Mouse (Mus musculus) megakaryocyte, adult 5-6 weeks (primary cell): ENCODE results near the gene Ccl9. TPM values are rescaled to one million over a fixed set of nuclear protein-coding genes. Genes with fewer than 3 reads are reported as not detected.
A peak's percentile ranks its signal among the peaks of the same experiment; 100 is the strongest.
"Not testable (repeated sequence)": the region's sequence is repeated elsewhere in the genome, so short reads cannot be mapped to it uniquely, and the experiment has no call there.

Experiments
- ATAC-seq: 2 replicates; pipeline ENCODE4 v1.8.0; 2016; ENCODE audit warnings: mild to moderate bottlenecking, inconsistent platforms; ENCODE audit not compliant: poor library complexity, severe bottlenecking
- total RNA-seq, 2 experiments: library from RNA; stranded (forward) in 1 of 2; stranded (reverse) in 1 of 2; fragments of 153-499, 151-499 nt in 1 of 2; fragments of 221-1000, 200-1000 nt in 1 of 2; gene quantifications; 2 replicates each; pipeline versions ENCODE4 v1.2.3 to v1.2.4; 2015 to 2017

Gene Ccl9
- total RNA-seq, 2 experiments from 2014 or later = 282 to 459 TPM

DNA sequence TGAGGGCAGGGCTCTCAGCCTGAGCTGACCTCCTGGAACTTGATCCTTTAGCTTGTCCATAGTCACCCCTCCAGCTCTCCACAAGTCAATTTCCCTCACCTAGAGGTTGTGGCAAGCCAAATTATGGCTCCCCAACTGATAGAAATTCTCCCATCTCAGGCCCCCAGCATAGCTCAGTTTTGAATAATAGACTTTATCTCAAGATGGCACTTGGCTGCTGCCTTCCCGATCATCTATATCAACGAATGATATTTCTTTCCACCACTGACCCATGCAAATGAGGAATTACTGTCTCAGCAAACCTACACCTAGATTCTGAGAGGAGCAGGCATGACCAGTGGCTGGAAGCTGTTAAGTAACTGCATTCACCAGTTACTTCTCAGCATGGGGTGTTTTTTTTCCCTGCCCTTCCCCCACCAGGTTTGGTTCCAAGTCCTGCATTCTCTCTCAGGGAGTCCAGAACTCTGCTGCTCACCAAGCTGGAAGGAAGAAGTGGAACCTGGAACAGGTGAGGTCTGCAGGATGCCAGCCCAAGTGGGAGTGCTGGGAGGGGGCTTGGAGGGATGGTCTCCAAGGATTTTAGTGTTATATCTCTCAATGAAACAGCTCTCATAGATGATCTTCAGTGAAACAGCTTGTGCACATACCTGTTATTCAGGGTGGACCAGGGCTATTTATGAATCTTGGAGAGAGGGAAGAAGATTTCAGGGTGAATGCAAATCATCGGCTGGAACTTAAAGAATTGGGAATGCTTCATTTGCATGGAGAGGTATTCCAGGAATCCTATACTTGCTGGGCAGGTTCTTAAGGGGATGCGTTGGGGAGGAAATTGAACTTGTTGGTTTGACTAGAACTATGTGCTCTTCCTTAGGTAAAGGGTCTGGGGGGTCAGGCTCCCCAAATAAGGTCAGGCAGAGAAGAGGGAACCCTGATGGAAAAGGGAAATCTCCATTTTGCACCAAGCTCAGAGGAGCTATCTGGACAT is 3.5 kb upstream of the Ccl9 start:
- ATAC-seq = no peak

DNA sequence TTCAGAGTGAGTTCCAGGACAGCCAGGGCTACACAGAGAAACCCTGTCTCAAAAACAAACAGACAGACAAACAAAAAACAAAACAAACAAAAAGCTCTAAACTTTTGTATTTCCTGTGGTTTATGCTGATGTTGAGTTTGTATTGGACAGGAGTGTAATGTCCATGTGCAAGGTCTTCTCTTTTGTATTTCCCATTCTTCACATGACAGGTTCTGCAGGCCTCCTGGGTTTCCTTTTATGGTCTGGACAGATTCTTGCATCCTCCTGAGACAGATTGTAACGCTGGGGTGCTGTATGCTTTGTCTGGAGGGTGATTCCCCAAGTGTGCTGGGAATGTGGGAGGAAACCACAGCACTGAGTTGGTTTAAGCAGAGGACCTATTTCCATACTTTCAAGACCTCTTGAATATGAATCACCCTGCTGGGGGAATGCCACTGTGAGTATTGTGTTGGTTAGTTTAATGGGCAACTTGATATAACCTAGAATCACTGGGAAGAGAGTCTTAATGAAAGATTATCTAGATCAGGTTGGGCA is 2.3 kb upstream of the Ccl9 start:
- no peak for ATAC-seq

DNA sequence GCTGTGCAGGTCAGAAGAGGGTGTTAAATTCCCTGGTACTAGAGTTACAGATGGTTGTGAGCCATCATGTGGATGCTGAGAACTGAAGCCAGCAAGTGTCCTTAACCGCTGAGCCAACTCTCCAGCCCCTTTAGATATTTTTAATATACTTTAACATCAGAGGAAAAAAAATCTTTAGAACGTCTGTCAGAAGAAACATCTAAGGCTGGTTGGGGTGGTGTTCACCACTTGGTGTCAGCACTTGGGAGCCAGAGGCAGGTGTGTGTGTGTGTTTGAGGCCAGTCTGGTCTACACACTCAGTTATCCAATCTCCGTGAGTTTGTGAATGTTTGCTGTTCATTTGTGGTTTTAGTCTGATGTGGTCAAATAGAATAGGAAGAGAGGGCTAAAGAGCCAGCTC is 563 bp upstream of the Ccl9 start:
- ATAC-seq = no peak

- ATAC-seq = peak; percentile 56
These were observed 1.4 kb downstream of the Ccl9 start for GRCm38 (mm10) chr11:83576927-83577555.

DNA sequence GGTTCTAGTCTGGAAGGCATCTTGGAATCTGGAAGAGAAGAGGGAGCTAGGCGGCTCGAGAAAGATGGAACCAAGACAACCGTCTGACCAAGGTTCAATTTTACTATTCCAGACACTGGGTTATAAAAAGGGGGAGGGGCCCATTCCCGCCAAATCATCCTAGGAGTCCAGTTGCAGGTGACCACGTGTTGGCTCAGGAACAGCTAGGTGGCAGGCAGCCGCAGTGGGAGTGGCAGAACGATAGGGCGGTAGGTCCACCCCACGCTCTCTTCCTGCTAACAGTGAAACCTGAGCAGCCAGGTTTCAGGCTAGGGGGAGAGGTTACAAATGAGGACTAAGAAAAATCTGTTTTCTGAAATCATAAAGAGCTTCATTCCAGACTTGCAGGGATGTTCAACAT is 5.6 kb downstream of the Ccl9 start:
- ATAC-seq = no peak

- ATAC-seq = peak; percentile 79
These were observed 6.2 kb downstream of the Ccl9 start for GRCm38 (mm10) chr11:83572223-83572622.

DNA sequence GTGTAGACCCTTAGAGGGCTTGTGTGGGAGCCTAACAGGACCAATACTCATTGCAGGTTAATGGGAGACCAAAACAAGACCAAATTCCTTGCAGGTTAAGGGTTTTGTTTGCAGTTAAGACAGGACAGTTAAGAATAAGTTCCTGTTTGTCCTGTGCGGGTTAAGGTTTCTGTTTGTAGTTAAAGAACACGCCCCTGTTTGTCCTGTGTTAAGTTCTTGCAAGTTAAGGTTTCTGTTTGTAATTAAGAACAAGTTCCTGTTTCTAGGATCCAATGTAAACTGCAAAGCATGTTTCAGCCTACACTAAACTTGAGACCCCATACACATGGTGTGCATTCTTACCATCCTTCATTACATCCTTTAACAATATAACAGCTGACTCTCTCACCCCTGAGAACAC is 8.2 kb downstream of the Ccl9 start:
- ATAC-seq = peak; percentile 30

DNA sequence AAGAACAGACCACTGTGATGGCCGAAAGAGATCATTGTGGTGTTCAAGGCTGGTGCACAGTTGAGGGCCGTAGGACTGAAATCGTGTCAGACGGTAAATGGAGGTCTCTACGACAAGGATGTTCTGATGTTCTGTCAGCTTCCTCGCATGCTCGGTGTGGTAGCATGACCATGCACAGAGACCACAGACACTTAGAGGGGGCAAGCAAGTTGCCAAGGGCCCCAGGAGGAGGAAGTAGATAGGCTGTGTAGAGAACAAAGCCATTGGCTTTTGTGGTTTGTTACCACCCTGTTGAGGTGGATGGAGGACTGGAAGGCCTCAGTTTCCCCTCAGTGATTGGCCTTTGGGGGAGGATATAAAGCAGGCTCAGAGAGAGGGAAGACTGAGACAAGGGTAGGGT is 9.2 kb downstream of the Ccl9 start:
- ATAC-seq = peak; percentile 51

DNA sequence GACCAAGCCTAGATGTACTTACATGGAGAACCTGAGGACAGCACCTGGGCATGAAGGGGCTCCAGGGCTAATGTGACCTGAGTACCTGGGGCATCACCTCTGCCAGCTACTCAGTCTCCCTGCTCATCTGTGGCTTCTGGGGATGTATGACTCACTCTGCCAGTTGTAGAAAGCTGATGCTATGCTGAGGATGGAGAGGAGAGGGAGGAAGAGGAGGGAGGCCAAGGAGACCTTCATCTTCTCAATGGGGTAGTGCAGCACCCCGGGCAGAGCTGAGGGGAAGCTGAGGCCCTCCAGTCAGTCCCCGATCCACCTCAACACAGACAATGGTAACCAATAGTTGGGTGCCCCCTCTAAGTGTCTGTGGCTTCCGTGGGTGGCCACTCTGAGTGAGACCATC is 9.7 kb downstream of the Ccl9 start:
- no peak for ATAC-seq

DNA sequence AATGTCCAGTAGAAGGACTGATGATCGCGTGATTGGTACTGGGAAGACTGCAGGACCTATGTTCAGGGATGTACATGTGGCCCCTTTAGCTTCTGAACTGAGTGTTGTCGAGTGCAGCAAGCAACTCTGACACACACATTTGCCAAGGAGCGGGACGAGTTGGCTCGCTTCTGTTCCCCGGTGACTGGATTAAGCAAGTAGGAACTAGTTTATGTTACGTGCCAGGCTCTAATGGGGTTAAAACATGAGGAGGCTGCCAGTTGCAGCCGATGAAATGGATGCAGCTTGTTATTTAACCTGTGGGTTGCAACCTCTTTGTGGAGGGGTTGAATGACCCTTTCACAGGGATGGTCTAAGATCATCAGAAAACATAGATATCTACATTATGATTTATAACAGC is 10.4 kb downstream of the Ccl9 start:
- ATAC-seq = no peak

- no peak for ATAC-seq
These were observed 11.1 kb downstream of the Ccl9 start for GRCm38 (mm10) chr11:83567311-83567710.

DNA sequence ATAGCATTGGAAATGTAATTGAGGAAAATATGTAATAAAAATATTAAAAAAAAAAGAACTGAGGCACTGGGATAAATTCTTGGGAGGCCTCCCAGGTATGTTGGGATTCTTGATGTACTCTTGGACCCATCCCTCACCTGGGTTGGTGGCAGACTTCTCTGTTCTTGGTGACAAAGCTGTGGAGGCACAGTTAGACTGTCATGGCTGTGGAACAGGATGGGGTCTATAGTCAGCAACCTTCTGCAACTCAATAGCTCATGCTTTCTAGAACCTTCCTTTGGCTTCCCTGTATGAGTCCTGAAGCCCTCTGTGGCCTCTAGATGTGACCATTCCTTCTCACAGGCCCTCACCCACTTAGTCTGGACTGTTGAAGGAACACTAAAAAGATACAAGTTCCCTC is 11.8 kb downstream of the Ccl9 start:
- no peak for ATAC-seq

GRCm38 (mm10) chr11:83563754-83564153 is 14.7 kb downstream of the Ccl9 start:
- no peak for ATAC-seq

DNA sequence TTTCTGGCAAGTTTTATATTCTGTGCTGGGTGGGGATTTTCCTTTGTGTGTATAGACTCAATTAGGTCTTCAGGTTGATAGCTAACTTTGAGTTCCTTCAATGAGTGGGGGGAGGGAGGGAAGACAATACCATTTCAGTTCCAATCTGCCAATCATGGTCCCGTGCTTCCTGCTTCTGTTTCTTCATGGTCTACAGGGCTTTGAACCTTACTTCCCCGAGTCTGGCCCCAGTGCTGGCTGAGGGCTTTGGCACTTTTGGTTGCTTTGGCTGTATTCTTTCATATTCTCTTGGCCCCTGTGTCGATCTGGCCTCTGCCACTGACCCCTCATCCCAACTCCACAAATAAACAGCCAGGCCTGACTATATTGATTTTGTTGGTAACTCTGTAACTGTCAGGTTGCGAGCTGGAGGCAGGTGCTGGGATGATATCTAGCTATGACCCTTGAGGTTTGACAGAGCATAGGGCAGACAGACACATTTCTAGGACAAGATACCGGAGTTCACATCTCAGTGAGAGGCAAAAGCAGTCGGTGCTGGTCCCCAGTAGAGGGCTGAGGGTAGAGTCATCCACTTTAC is 16.0 kb downstream of the Ccl9 start:
- ATAC-seq = no peak

DNA sequence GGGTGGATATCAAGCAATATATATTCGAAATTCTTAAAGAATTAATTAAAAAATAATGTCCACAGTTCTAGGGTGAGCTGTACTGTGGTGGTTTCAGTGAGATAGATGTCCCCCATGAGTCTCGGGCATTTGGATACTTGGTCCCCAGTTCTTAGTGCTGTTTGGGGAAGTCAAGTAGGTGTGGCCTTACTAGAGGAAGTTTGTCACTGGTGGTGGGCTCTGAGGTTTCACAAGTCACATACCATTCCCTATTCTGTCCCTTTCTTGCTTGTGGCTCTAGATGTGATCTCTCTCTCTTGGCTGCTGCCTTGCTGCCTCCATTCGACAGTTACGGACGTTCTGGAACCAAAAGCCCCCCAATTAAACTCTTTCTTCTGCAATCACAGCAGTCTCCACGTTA is 18.0 kb downstream of the Ccl9 start:
- ATAC-seq = peak; percentile 95

DNA sequence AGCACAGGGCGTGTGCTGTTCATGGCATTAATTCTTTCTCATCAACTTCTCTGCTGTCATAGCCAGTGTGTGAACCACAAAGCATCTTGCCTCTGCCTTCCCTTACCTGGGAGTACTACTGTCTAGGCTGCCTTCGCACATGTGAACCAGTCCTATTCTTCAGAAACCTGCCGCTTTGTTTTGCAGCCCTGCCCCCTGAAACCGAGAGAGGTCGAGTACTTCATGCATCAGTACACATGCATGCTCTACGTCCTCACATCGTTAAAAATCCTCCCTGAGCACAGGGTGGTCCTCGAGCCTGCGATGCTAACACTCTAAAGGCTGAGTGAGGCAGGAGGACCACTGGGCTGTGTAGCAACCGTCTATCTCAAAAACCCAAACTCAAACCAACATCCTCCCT is 21.4 kb downstream of the Ccl9 start:
- no peak for ATAC-seq

DNA sequence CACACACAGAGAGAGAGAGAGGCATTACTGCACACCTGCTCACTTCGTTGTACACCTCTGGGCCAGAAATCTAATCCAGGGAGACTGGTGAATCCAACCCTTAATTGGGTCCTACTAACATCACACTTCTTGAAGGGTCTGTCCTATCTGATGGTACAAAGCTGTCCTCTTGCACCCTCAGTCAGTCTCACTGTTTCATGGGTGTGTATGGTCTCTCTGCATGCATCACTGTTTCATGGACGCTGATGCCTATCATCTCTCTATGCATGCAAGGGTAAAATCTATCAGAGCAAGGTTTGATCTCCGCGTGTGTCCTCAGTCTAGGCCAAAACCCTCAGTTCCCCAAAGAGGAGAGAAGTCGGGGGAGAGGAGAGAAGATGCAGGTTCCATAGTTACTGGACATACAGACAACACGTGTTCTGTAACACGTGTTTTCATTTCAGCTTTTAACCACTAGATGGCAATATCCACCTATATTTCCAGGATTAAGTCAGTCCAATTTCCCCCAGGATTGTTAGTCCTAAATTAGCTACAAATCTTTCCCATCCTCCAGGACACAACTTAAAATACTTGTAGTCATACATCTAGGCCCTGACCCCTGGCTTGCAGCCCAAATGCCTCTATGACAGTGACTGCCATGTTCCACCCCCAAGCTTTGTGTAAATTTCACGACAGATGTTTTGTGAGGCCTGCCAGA is 22.2 kb downstream of the Ccl9 start:
- peak; percentile 55 for ATAC-seq

DNA sequence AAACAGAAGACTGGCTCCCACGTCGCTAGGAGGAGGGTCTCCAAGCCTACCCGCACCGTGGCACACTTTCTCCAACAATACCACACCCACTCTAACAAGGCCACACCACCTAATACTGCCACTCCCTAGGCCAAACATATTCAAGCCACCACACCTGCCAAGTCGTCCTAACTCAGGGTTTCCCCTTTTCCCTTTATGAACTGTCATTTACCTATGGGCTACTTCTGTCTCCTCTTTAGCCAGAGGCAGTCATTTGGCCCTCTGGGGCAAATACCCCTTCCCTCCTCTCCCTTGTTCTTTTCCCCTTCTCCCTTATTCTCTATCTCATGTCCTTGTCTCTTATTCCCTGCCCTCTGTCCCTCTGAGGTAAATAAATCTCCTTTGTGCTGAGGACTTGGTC is 26.8 kb downstream of the Ccl9 start:
- no peak for ATAC-seq

DNA sequence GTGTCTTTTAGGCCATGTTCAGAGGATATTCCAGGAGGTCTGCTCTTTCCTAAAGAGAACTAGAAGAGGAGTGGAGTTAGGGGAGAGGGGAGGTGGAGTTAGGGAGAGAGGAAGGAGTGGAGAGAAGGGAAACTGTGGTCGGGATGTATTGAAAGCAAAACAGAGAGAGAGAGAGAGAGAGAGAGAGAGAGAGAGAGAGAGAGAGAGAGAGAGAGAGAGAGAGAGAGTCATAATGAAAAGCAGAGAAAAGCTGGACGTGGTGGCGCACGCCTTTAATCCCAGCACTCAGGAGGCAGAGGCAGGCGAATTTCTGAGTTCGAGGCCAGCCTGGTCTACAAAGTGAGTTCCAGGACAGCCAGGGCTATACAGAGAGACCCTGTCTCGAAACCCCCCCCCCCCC is 27.4 kb downstream of the Ccl9 start:
- not testable (repeated sequence) for ATAC-seq

GRCm38 (mm10) chr11:83550186-83550632 is 28.2 kb downstream of the Ccl9 start:
- peak; percentile 85 for ATAC-seq

GRCm38 (mm10) chr11:83544214-83544613 is 34.2 kb downstream of the Ccl9 start:
- ATAC-seq = peak; percentile 88
